Mouse (Mus musculus) testis, adult 2 months (tissue): ENCODE results near the gene Tex2.
A peak's percentile ranks its signal among the peaks of the same experiment; 100 is the strongest.

Experiments
- CTCF ChIP-seq: fragments of 200-500 bp; IDR thresholded peaks from 2 replicates; pipeline ENCODE4 v1.5.1; 2012; ENCODE audit warnings: low read depth, mild to moderate bottlenecking, inconsistent platforms, low read length, moderate library complexity; ENCODE audit not compliant: control insufficient read depth, insufficient read depth, insufficient replicate concordance
- POLR2A ChIP-seq: fragments of 200-500 bp; IDR thresholded peaks from 2 replicates; pipeline ENCODE4 v1.6.1; 2012; ENCODE audit warnings: low read depth, mild to moderate bottlenecking, inconsistent platforms, low read length, moderate library complexity; ENCODE audit not compliant: control insufficient read depth

- TF ChIP-seq POLR2A: no peak
- peak; percentile 87; the same call in 1 of the 2 replicates for TF ChIP-seq CTCF
Observed at GRCm38 (mm10) chr11:106648347-106648746, 35.1 kb upstream of the Tex2 start.
